Comparison of ENCODE assay signal across 23 mouse cellular contexts in the genomic region with DNA sequence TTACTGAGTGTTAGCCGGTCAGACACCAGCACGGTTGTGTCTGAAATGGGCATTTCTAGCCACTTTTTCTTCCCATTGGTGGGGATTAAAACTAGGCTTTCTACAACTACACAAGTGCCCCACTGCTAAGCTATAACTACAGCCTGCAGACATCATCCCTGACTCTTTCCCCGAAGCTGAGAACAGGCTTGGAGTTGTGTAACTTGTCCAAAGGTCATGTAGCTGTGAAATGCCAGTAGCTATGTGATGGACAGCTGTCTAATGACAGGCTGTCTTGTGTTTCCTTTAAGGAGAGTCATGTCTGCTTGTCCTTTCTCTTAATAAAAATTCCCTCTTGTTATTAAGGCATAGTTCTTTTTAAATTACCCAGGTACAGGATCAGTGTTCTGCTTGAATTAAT.
A peak's percentile ranks its signal among the peaks of the same experiment; 100 is the strongest.
DNase-seq lines count a peak whose midpoint lies in the region; ATAC-seq and TF ChIP-seq lines count a peak whose summit lies in the region.
"Had no signal": no experiment of that assay in that cellular context is flagged by ENCODE, and none has a peak within 500 bp of the region (broad histone marks: within the 10 kb centered on the region; RNA-seq: fewer than 3 reads in every experiment).

No protein-coding gene starts in this region.

- 68% methylated on average over 3 of the region's 3 CpGs for WGBS in kidney, adult 2 months
- 63% methylated on average over 3 of the region's 3 CpGs for WGBS in intestine, postnatal 0 days

- 0 out of 2 replicates have a peak, but pooled peaks have one; percentile 41 for ATAC-seq in intestine, postnatal 0 days
- ATAC-seq: forebrain, embryonic 15.5 days; hindbrain, embryonic 16.5 days had no signal

- H3K4me3 ChIP-seq in kidney, adult 2 months (ENCODE audit: insufficient read depth, low read depth, low read length): no peak overlapping the region
- H3K4me3 ChIP-seq in intestine, postnatal 0 days (ENCODE audit: low read depth, low read length): no peak overlapping the region
- H3K4me3 ChIP-seq: forebrain, embryonic 15.5 days; heart, embryonic 10.5 days; left cerebral cortex, adult 2 months; limb, embryonic 15.5 days; neural tube, embryonic 12.5 days had no signal

- H3K4me2 ChIP-seq in intestine, postnatal 0 days (replicated peaks; ENCODE audit: low read depth): no peak overlapping the region
- H3K4me2 ChIP-seq: forebrain, embryonic 15.5 days; limb, embryonic 15.5 days; lung, embryonic 14.5 days; neural tube, embryonic 12.5 days had no signal

- no peaks in the 10 kb centered on the region for H3K9me3 ChIP-seq in intestine, postnatal 0 days (ENCODE audit: control insufficient read depth)
- H3K9me3 ChIP-seq: forebrain, embryonic 15.5 days; heart, embryonic 10.5 days; limb, embryonic 15.5 days; neural tube, embryonic 12.5 days had no signal

- TF ChIP-seq POLR2A in kidney, adult 2 months (IDR thresholded peaks at IDR 0.05; ENCODE audit: low read depth, low read length): no peak

- H3K27me3 ChIP-seq in kidney, adult 2 months (replicated peaks; ENCODE audit: control insufficient read depth, insufficient read depth, low read length): no peaks in the 10 kb centered on the region
- H3K27me3 ChIP-seq in intestine, postnatal 0 days (replicated peaks; ENCODE audit: control insufficient read depth, insufficient read depth, low read length): no peaks in the 10 kb centered on the region
- H3K27me3 ChIP-seq: forebrain, embryonic 15.5 days; limb, embryonic 15.5 days; neural tube, embryonic 12.5 days had no signal

- H3K27ac ChIP-seq in kidney, adult 2 months (ENCODE audit: insufficient read depth, low read depth, low read length): no peak overlapping the region
- no peak overlapping the region for H3K27ac ChIP-seq in intestine, postnatal 0 days (ENCODE audit: low read depth, low read length)
- H3K27ac ChIP-seq: forebrain, embryonic 15.5 days; heart, embryonic 10.5 days; left cerebral cortex, adult 2 months; limb, embryonic 15.5 days; neural tube, embryonic 12.5 days had no signal

- TF ChIP-seq CTCF in kidney, adult 2 months (conservative IDR thresholded peaks at IDR 0.05; ENCODE audit: insufficient read depth, insufficient read length, low read depth, low read length): no peak
- no peak for TF ChIP-seq CTCF in intestine, postnatal 0 days (IDR thresholded peaks at IDR 0.05; ENCODE audit: low read depth)

- no peaks in the 10 kb centered on the region for H3K36me3 ChIP-seq in kidney, adult 2 months (ENCODE audit: control insufficient read depth, insufficient read depth, low read length)
- H3K36me3 ChIP-seq in intestine, postnatal 0 days (ENCODE audit: control insufficient read depth, insufficient read depth): no peaks in the 10 kb centered on the region
- H3K36me3 ChIP-seq: forebrain, embryonic 15.5 days; heart, embryonic 10.5 days; limb, embryonic 15.5 days; neural tube, embryonic 12.5 days had no signal

- H3K4me1 ChIP-seq in kidney, adult 2 months (ENCODE audit: control insufficient read depth, insufficient read depth, low read length): no peaks in the 10 kb centered on the region
- H3K4me1 ChIP-seq in intestine, postnatal 0 days (replicated peaks; ENCODE audit: control insufficient read depth, insufficient read depth, low read length): no peaks in the 10 kb centered on the region
- H3K4me1 ChIP-seq: forebrain, embryonic 15.5 days; limb, embryonic 15.5 days; neural tube, embryonic 12.5 days had no signal

- H3K9ac ChIP-seq in intestine, postnatal 0 days (ENCODE audit: low read depth, low read length): no peak overlapping the region
- H3K9ac ChIP-seq: forebrain, embryonic 15.5 days; limb, embryonic 15.5 days; lung, embryonic 14.5 days; neural tube, embryonic 12.5 days had no signal

- DNase-seq in kidney, adult 2 months: peak; percentile 60
- DNase-seq in kidney, postnatal 10 days: no peak
- DNase-seq in lung, postnatal 36 days: peak; percentile 15
- no peak for DNase-seq in lung, postnatal 25 days (ENCODE audit: low spot score)
- DNase-seq in yolk sac, embryonic 10.5 days (ENCODE audit: low spot score): peak; percentile 34
- DNase-seq in heart, adult 8-10 months (ENCODE audit: low spot score): no peak
- no peak for DNase-seq in heart, adult 18-20 months
- DNase-seq: adrenal gland, postnatal 36 days; cerebellum, adult 9-10 months; gastrocnemius, postnatal 14 days; left cerebral cortex, postnatal 4 days; lung, embryonic 14.5 days; lung, postnatal 4 days; midbrain, embryonic 14.5 days; right cerebral cortex, postnatal 14 days; spleen, adult 18-20 months had no signal

Comparison
In these comparisons a context has a peak if more than half of its experiments do, and no peak if none do; other contexts are left out.
1. DNase-seq: peak in kidney, adult 2 months (single experiment), lung, postnatal 36 days (single experiment) and yolk sac, embryonic 10.5 days (single experiment); none in kidney, postnatal 10 days (single experiment), lung, postnatal 25 days (single experiment), heart, adult 8-10 months (single experiment) and heart, adult 18-20 months (0 of 2).